Mouse (Mus musculus) heart, embryonic 15.5 days (tissue): ENCODE data around the gene Rpl3. TPM values are rescaled to one million over a fixed set of nuclear protein-coding genes. Genes with fewer than 3 reads are reported as not detected.

Source experiments
- ATAC-seq: fragments of 200-750 bp; cut with Nextera tagmentation; replicated peaks from 2 replicates; pipeline ENCODE4 v1.8.0; 2017; ENCODE audit warnings: low read depth, moderate TSS enrichment; ENCODE audit not compliant: insufficient number of reproducible peaks, insufficient read depth, low FRiP score
- H3K27ac ChIP-seq: fragments of 300-500 bp; sonication (generic); 2 replicates; pipeline ENCODE4 v1.5.1; 2015; ENCODE audit warnings: mild to moderate bottlenecking, inconsistent platforms
- H3K27me3 ChIP-seq: fragments of 300-500 bp; sonication (generic); 2 replicates; pipeline ENCODE4 v1.6.1; 2015; ENCODE audit warnings: inconsistent platforms
- H3K36me3 ChIP-seq: fragments of 300-500 bp; sonication (generic); 2 replicates; pipeline ENCODE4 v1.6.1; 2015; ENCODE audit warnings: mild to moderate bottlenecking, inconsistent platforms
- H3K4me1 ChIP-seq: fragments of 300-500 bp; sonication (generic); replicated peaks from 2 replicates; pipeline ENCODE4 v1.6.1; 2015; ENCODE audit warnings: inconsistent platforms
- H3K4me2 ChIP-seq: fragments of 300-500 bp; sonication (generic); 2 replicates; pipeline ENCODE4 v1.6.1; 2015; ENCODE audit warnings: inconsistent platforms, mild to moderate bottlenecking, moderate library complexity
- H3K4me3 ChIP-seq: fragments of 300-500 bp; sonication (generic); 2 replicates; pipeline ENCODE4 v1.5.1; 2015; ENCODE audit warnings: mild to moderate bottlenecking, inconsistent platforms
- H3K9ac ChIP-seq: fragments of 300-500 bp; sonication (generic); 2 replicates; pipeline ENCODE4 v1.6.1; 2015; ENCODE audit warnings: mild to moderate bottlenecking, inconsistent platforms
- H3K9me3 ChIP-seq: fragments of 300-500 bp; sonication (generic); replicated peaks from 2 replicates; pipeline ENCODE4 v1.6.1; 2016; ENCODE audit warnings: inconsistent platforms
- WGBS: fragments of 180-500 bp; shearing (Covaris S2); methylation state at CpG from one replicate; pipeline ENCODE4 v1.1.7; 2015; ENCODE audit warnings: mixed read lengths; 5-methylcytosine and 5-hydroxymethylcytosine counted together
- polyA plus RNA-seq: library from polyadenylated mRNA; unstranded; fragments of >200 nt; fragmentation: Nextera tagmentation; extraction: Ambion mirVana; gene quantifications from 2 replicates; pipeline ENCODE4 v1.2.1, GENCODE M21; 2015

The Rpl3 gene
- polyA plus RNA-seq, 1 experiment from 2014 or later, result 565 TPM

GRCm38 (mm10) chr15:80083740-80084139 lies 7.9 kb downstream of the Rpl3 start:
- peaks cover 35% of the 10 kb centered on the region for H3K36me3 ChIP-seq
- ATAC-seq, result no peak

GRCm38 (mm10) chr15:80083276-80083731 lies 8.4 kb downstream of the Rpl3 start:
- peaks cover 39% of the 10 kb centered on the region for H3K36me3 ChIP-seq
- no peaks in the 10 kb centered on the region for H3K27me3 ChIP-seq
- H3K4me2 ChIP-seq, result peak overlapping the region; percentile 77
- under 1% methylated on average over 30 of the region's 30 CpGs for WGBS
- peak overlapping the region; percentile 95 for H3K27ac ChIP-seq
- peak overlapping the region; percentile 86 for H3K9ac ChIP-seq
- ATAC-seq, result peak; percentile 93
- H3K4me1 ChIP-seq, result peaks cover 42% of the 10 kb centered on the region
- no peaks in the 10 kb centered on the region for H3K9me3 ChIP-seq
- H3K4me3 ChIP-seq, result peak overlapping the region; percentile 87

More at GRCm38 (mm10) chr15:80083740-80084139, 7.9 kb downstream of the Rpl3 start:
- peaks cover 38% of the 10 kb centered on the region for H3K4me1 ChIP-seq
- no peaks in the 10 kb centered on the region for H3K9me3 ChIP-seq
- peak overlapping the region; percentile 77 for H3K4me2 ChIP-seq
- peak overlapping the region; percentile 95 for H3K27ac ChIP-seq
- WGBS, result 2% methylated on average over 12 of the region's 12 CpGs
- H3K27me3 ChIP-seq, result no peaks in the 10 kb centered on the region
- H3K4me3 ChIP-seq, result peak overlapping the region; percentile 87
- peak overlapping the region; percentile 57 for H3K9ac ChIP-seq

GRCm38 (mm10) chr15:80082661-80083275 lies 8.9 kb downstream of the Rpl3 start:
- Histone ChIP-seq H3K9ac (peak overlapping the region; percentile 86), H3K4me1 (peaks cover 46% of the 10 kb centered on the region), H3K27me3 (no peaks in the 10 kb centered on the region), H3K4me3 (peak overlapping the region; percentile 87), H3K9me3 (no peaks in the 10 kb centered on the region), H3K27ac (peak overlapping the region; percentile 89), H3K36me3 (peaks cover 44% of the 10 kb centered on the region), H3K4me2 (peak overlapping the region; percentile 77)
- WGBS, result under 1% methylated on average over 21 of the region's 21 CpGs
- ATAC-seq, result no peak

- ATAC-seq, result no peak
- 6% methylated on average over 11 of the region's 11 CpGs for WGBS
- Histone ChIP-seq H3K4me3 (peak overlapping the region; percentile 87), H3K9ac (peak overlapping the region; percentile 86), H3K4me1 (peaks cover 49% of the 10 kb centered on the region), H3K9me3 (no peaks in the 10 kb centered on the region), H3K36me3 (peaks cover 51% of the 10 kb centered on the region), H3K27ac (peak overlapping the region; percentile 89), H3K27me3 (no peaks in the 10 kb centered on the region), H3K4me2 (peak overlapping the region; percentile 77)
Measured at GRCm38 (mm10) chr15:80081801-80082546, 9.7 kb downstream of the Rpl3 start.

- Histone ChIP-seq H3K4me1 (peaks cover 52% of the 10 kb centered on the region), H3K9ac (peak overlapping the region; percentile 86), H3K27ac (no peak overlapping the region), H3K9me3 (no peaks in the 10 kb centered on the region), H3K4me2 (peak overlapping the region; percentile 77), H3K36me3 (peaks cover 53% of the 10 kb centered on the region), H3K27me3 (no peaks in the 10 kb centered on the region), H3K4me3 (peak overlapping the region; percentile 87)
- no peak for ATAC-seq
- 50% methylated on average over 9 of the region's 9 CpGs for WGBS
Measured at GRCm38 (mm10) chr15:80080711-80081615, 10.7 kb downstream of the Rpl3 start.

- Histone ChIP-seq H3K27ac (no peak overlapping the region), H3K9me3 (no peaks in the 10 kb centered on the region), H3K36me3 (peaks cover 53% of the 10 kb centered on the region), H3K9ac (no peak overlapping the region), H3K4me1 (peaks cover 62% of the 10 kb centered on the region), H3K4me2 (no peak overlapping the region), H3K4me3 (no peak overlapping the region), H3K27me3 (no peaks in the 10 kb centered on the region)
- 84% methylated on average over 3 of the region's 3 CpGs for WGBS
- no peak for ATAC-seq
Measured at GRCm38 (mm10) chr15:80079954-80080353, 11.7 kb downstream of the Rpl3 start.

GRCm38 (mm10) chr15:80079129-80079668 lies 12.5 kb downstream of the Rpl3 start:
- peaks cover 69% of the 10 kb centered on the region for H3K4me1 ChIP-seq
- no peak overlapping the region for H3K4me3 ChIP-seq

GRCm38 (mm10) chr15:80078058-80078814 lies 13.4 kb downstream of the Rpl3 start:
- Histone ChIP-seq H3K9me3 (no peaks in the 10 kb centered on the region), H3K4me2 (no peak overlapping the region), H3K9ac (no peak overlapping the region), H3K27ac (peak overlapping the region; percentile 29; the same call in 1 of the 2 replicates), H3K27me3 (no peaks in the 10 kb centered on the region), H3K4me3 (no peak overlapping the region), H3K4me1 (peaks cover 65% of the 10 kb centered on the region), H3K36me3 (peaks cover 53% of the 10 kb centered on the region)
- 65% methylated on average over 11 of the region's 11 CpGs for WGBS
- no peak; the same call in 1 of the 2 replicates for ATAC-seq

More at GRCm38 (mm10) chr15:80079129-80079668, 12.5 kb downstream of the Rpl3 start:
- H3K36me3 ChIP-seq, result peaks cover 53% of the 10 kb centered on the region
- no peaks in the 10 kb centered on the region for H3K27me3 ChIP-seq
- 93% methylated on average over 5 of the region's 5 CpGs for WGBS
- H3K9ac ChIP-seq, result no peak overlapping the region
- H3K27ac ChIP-seq, result no peak overlapping the region
- ATAC-seq, result no peak
- H3K4me2 ChIP-seq, result no peak overlapping the region
- H3K9me3 ChIP-seq, result no peaks in the 10 kb centered on the region

GRCm38 (mm10) chr15:80076338-80077136 lies 15.1 kb downstream of the Rpl3 start:
- H3K4me1 ChIP-seq, result peaks cover 72% of the 10 kb centered on the region
- no peak overlapping the region for H3K9ac ChIP-seq
- ATAC-seq, result no peak

More at GRCm38 (mm10) chr15:80076338-80077136, 15.1 kb downstream of the Rpl3 start:
- 11% methylated on average over 2 of the region's 2 CpGs for WGBS
- Histone ChIP-seq H3K27me3 (no peaks in the 10 kb centered on the region), H3K4me2 (no peak overlapping the region), H3K9me3 (no peaks in the 10 kb centered on the region), H3K27ac (peak overlapping the region; percentile 25), H3K36me3 (peaks cover 47% of the 10 kb centered on the region), H3K4me3 (no peak overlapping the region)
